Mouse (Mus musculus): ENCODE measurements at regions not wholly inside any gene's neighbourhood (a gene's known extent, or its start where the extent isn't known, plus 50 kb on each side); places are given as distances from the start of the nearest gene placed in this dataset.

DNA sequence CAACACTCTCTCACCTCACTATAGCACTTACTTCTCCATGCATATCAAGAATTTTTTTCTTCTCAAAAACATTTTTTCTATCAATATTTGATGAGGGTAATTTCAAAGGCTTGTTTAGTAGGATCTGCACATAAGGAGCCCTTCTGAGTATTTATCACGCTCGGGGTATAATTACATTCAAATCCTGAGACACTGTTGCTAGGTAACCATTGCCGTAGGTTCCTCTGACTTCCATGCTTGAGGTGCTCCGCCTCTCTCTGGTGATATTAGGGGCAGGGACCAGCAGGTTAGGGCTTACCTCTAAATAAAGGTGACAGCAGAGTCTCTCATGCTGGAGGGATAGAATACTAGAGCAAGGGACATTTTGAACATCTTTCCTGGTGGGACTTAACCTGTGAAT is 54.4 kb upstream of the 9630041A04Rik start:
- DNase-seq (ENCODE audit: low spot score): no peak
- Histone ChIP-seq H3K27ac (no peak overlapping the region), H3K36me3 (no peaks in the 10 kb centered on the region), H3K4me1 (no peaks in the 10 kb centered on the region), H3K27me3 (ENCODE audit: low read depth, poor library complexity, severe bottlenecking) (peaks cover 20% of the 10 kb centered on the region), H3K9me3 (replicated peaks) (no peaks in the 10 kb centered on the region), H3K4me3 (no peak overlapping the region)
- 75% methylated on average over 4 of the region's 4 CpGs for WGBS

DNA sequence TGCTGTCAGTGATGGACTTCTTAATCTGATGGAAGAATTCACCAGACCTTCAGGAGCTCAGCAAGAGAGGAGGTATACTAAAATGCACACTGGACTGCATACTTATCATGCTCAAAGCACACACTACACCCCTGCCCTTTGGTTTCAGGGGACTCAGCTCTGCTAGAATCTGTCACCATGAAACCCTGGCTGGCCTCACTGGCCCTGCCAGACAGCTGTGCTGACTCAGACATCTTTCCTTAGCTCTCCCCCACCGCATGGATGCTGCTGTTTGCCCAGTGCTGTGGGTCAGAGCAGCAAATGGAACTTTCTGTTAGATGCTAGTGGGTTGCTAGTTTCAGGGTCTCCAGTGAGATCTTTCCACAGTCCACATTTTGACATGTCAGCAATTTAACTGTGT is 64.9 kb upstream of the 9630041A04Rik start:
- no peaks in the 10 kb centered on the region for H3K27me3 ChIP-seq (ENCODE audit: low read depth, poor library complexity, severe bottlenecking)
- DNase-seq (ENCODE audit: low spot score): no peak
- no peaks in the 10 kb centered on the region for H3K9me3 ChIP-seq (replicated peaks)
- no peak overlapping the region for H3K4me3 ChIP-seq
- WGBS: 71% methylated on average over 1 of the region's 1 CpGs
- H3K4me1 ChIP-seq: no peaks in the 10 kb centered on the region
- no peak overlapping the region for H3K27ac ChIP-seq
- H3K36me3 ChIP-seq: no peaks in the 10 kb centered on the region

DNA sequence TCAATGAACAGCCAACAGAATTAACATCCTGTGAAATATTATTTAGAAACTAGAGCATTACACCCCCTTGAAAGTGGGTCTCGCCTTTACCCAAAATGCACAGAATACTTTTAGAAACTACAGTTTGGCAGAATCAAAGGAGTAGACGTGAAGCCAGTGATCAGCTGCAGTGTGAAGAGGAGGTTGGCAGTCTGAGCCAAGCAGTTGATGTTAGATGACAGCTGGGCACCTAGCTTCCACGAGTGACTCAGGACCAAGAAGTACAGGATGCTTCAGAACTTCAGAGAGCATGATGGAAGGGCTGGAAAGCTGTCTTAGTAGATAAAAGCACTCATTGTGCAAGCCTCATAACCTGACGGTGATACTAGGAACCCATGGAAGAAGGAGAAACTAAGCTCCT is 65.6 kb upstream of the 9630041A04Rik start:
- H3K27ac ChIP-seq: no peak overlapping the region
- DNase-seq (ENCODE audit: low spot score): no peak

DNA sequence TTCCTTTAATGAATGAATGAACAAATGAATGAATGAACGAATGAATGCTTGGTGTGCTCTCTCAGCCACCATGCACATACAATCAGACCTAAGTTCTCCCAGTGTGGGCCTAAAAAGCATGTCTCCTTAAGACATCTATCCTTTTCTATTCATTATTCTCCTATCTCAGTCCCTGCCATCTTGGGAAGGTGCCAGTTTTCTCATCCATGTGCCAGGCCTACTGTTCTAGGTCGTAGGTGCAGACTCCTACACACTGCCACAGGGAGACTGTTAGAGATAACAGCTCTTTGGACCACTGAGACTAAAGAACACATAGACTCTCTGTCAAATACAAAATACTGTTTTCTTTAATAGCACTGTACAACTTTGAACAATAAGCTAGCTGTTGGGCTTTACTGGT is 66.2 kb upstream of the 9630041A04Rik start:
- WGBS: 70% methylated on average over 2 of the region's 2 CpGs
- Histone ChIP-seq H3K27me3 (ENCODE audit: low read depth, poor library complexity, severe bottlenecking) (no peaks in the 10 kb centered on the region), H3K9me3 (replicated peaks) (no peaks in the 10 kb centered on the region), H3K36me3 (no peaks in the 10 kb centered on the region), H3K27ac (no peak overlapping the region), H3K4me1 (no peaks in the 10 kb centered on the region), H3K4me3 (no peak overlapping the region)
- DNase-seq (ENCODE audit: low spot score): no peak

More for the DNA sequence above, 65.6 kb upstream of the 9630041A04Rik start:
- no peaks in the 10 kb centered on the region for H3K4me1 ChIP-seq
- no peaks in the 10 kb centered on the region for H3K27me3 ChIP-seq (ENCODE audit: low read depth, poor library complexity, severe bottlenecking)
- H3K36me3 ChIP-seq: no peaks in the 10 kb centered on the region
- no peaks in the 10 kb centered on the region for H3K9me3 ChIP-seq (replicated peaks)
- WGBS: 76% methylated on average over 4 of the region's 4 CpGs
- H3K4me3 ChIP-seq: no peak overlapping the region

DNA sequence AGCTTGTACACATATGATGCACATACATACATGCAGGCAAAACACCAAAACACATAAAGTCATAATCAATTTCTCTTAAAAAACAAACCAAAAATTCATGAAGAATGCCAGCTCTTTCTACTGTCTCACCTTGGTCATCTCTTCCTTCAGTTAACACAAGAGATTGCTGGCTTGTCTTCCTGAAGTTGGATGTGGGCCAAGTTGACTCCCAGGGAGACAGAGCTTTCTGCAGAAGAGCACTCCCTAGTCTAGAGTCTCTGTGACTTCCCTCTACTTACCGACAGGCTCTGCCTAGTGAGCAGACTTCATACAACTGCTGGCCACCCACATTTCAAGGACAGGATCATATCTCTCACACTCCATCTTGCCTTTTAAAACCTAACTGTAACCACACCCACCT is 70.7 kb upstream of the 9630041A04Rik start:
- no peaks in the 10 kb centered on the region for H3K36me3 ChIP-seq
- H3K27ac ChIP-seq: no peak overlapping the region
- DNase-seq (ENCODE audit: low spot score): no peak
- H3K4me1 ChIP-seq: no peaks in the 10 kb centered on the region
- WGBS: 88% methylated on average over 1 of the region's 1 CpGs
- no peaks in the 10 kb centered on the region for H3K9me3 ChIP-seq (replicated peaks)
- H3K27me3 ChIP-seq (ENCODE audit: low read depth, poor library complexity, severe bottlenecking): no peaks in the 10 kb centered on the region
- H3K4me3 ChIP-seq: no peak overlapping the region

DNA sequence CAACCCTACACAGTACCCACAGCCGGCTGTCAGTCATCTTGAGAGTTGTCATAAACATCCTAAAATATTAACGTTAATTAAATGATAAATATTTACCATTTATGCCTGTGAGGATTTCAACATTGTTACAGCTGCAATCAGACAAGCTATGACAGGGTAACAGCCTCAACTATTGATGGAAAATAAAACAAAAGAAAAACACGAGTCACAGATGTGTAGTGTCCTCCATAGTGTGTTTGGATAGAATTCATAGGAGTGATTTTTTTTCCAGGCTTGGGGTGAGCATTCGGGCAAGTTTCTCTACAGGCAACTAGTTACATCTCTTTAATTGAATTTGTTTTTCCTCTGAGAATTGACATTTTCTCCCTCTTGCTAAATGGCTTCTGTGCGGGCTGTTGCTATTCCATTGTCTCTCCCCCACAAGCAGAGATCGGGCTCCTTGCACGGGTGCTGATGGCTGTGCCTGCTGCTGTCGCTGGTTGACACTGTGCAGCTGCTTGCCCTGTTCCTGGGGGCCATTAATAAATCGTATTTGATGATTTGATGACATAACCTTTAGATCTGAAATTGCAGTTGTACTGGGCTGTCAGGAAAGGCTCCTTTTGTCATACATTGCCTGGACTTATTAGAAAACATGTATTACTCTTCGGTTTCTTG is 120.6 kb upstream of the 9630041A04Rik start:
- no peak overlapping the region for H3K4me3 ChIP-seq
- no peak overlapping the region for H3K27ac ChIP-seq
- 51% methylated on average over 10 of the region's 10 CpGs for WGBS
- H3K36me3 ChIP-seq: no peaks in the 10 kb centered on the region
- H3K9me3 ChIP-seq (replicated peaks): no peaks in the 10 kb centered on the region
- DNase-seq (ENCODE audit: low spot score): peak; percentile 46
- peaks cover 7% of the 10 kb centered on the region for H3K4me1 ChIP-seq
- peaks cover 41% of the 10 kb centered on the region for H3K27me3 ChIP-seq (ENCODE audit: low read depth, poor library complexity, severe bottlenecking)

DNA sequence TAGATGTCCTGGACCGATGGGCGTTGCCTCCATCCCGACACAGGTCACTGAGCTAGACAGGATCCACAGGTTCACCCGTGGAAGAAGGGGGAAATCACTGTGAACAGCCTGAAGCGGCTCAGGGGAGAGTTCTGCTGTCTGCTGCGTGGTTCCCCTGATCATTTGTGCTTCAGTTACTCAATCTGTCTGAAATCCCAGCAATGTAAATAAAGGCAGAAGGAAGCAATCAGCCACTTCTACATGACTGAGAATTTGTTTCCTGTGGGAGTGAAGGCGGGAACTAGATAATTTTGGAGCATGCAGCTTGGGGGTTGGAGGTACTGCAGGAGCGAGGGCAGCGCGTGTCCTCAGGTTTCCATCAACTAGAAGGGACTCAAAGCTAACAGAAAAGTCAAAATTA is 122.3 kb upstream of the 9630041A04Rik start:
- DNase-seq (ENCODE audit: low spot score): no peak
- WGBS: 76% methylated on average over 10 of the region's 10 CpGs
- Histone ChIP-seq H3K9me3 (replicated peaks) (no peaks in the 10 kb centered on the region), H3K4me1 (peaks cover 8% of the 10 kb centered on the region), H3K27ac (no peak overlapping the region), H3K4me3 (no peak overlapping the region), H3K36me3 (no peaks in the 10 kb centered on the region), H3K27me3 (ENCODE audit: low read depth, poor library complexity, severe bottlenecking) (peaks cover 45% of the 10 kb centered on the region)

DNA sequence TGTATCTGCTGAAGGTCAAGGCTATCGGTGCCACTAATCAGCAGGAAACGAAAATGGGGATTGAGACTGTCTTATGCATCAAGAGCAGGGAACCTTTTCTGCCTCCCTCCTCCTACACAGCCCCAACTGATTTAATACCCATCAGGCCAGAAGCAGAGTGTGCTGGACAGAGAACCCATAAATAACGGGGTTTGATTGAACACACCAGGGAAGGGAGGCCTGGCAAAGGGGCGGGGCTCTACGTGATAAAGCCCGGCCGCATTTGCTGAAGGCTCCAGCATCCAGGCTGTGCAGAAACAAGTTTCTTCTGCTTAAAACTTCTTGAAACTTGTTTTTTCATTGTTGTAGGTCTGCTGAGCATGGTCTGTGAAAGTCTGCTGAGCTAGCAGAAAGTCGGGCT is 127.4 kb upstream of the 9630041A04Rik start:
- DNase-seq (ENCODE audit: low spot score): peak; percentile 37
- H3K9me3 ChIP-seq (replicated peaks): no peaks in the 10 kb centered on the region
- H3K4me3 ChIP-seq: no peak overlapping the region
- H3K27ac ChIP-seq: no peak overlapping the region
- WGBS: 45% methylated on average over 8 of the region's 8 CpGs
- H3K27me3 ChIP-seq (ENCODE audit: low read depth, poor library complexity, severe bottlenecking): peaks cover 28% of the 10 kb centered on the region
- H3K36me3 ChIP-seq: no peaks in the 10 kb centered on the region
- H3K4me1 ChIP-seq: peaks cover 16% of the 10 kb centered on the region

DNA sequence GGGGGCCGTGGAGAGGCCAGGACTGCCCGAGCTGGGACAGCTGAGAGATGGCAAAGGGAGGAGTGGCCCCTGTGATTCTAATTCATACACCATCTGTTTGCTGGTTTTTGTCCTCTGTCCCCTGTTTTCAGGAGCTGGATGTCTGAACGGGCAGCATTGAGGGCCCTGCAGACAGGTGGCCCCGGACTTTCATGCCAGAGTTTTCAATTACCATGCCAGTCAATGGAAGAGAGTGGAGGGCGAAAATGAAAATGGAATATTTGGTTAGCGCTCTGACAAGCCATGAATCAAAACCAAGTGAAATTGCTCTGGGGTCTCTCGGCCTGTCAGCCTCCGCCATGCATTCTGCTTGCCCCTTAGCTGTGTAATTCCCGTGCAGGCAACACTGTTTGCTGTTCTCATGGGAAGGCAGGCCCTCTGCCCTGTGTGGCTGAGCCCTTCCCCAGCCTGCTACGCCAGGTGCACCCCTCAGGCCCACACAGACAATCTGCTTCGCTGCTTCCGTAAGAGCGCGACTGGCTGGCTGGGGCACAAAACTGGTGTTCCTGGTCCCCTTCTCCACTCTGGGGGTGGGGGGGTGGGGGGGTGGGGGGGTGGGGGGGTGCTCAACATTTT is 127.9 kb upstream of the 9630041A04Rik start:
- DNase-seq (ENCODE audit: low spot score): peak; percentile 36

DNA sequence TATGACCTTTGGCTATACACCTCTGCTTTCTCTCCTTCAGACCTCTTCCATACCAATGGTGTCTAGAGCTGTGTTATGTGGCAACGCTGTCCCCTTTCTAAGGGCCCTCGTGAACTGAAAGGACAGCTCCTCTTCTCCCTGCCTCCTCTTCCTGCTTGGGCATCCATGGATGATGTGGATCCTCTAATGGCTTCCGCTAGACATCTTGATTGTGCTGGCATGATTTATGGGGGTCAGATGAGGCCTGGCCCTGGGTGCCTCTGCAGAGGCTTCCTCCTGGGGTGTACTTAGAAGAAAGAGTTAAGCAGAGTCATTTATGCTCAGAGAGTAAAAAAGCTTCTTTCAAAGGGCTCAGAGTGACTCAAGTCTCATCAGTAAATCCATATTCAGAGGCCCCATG is 131.5 kb upstream of the 9630041A04Rik start:
- Histone ChIP-seq H3K4me3 (no peak overlapping the region), H3K4me1 (peaks cover 16% of the 10 kb centered on the region), H3K27ac (no peak overlapping the region), H3K36me3 (no peaks in the 10 kb centered on the region), H3K9me3 (replicated peaks) (no peaks in the 10 kb centered on the region), H3K27me3 (ENCODE audit: low read depth, poor library complexity, severe bottlenecking) (peaks cover 5% of the 10 kb centered on the region; the same call in 1 of the 2 replicates)
- DNase-seq (ENCODE audit: low spot score): no peak
- 35% methylated on average over 3 of the region's 3 CpGs for WGBS

More for the DNA sequence above, 127.9 kb upstream of the 9630041A04Rik start:
- H3K9me3 ChIP-seq (replicated peaks): no peaks in the 10 kb centered on the region
- no peak overlapping the region for H3K4me3 ChIP-seq
- peaks cover 23% of the 10 kb centered on the region for H3K27me3 ChIP-seq (ENCODE audit: low read depth, poor library complexity, severe bottlenecking)
- H3K4me1 ChIP-seq: peaks cover 16% of the 10 kb centered on the region
- H3K27ac ChIP-seq: no peak overlapping the region
- no peaks in the 10 kb centered on the region for H3K36me3 ChIP-seq
- 73% methylated on average over 14 of the region's 14 CpGs for WGBS

DNA sequence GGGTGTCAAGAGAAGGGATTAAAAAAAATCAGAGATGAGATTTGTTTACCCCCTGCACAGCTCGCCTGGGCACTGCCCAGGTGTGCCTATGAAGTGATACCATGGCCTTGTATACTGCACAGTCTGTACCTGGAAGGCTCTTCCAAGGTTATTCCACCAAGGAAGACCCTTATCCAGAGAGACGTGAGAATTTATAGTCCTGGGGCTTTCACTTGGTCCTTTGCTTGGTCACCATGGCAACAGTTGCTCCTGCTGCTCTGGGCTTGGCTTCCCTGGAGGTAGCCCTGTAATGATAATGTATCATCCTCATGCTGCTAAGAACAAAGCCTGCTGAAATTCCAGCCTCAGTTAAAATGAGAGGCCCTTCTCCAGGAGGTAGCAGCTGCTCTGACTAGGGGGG is 143.7 kb upstream of the 9630041A04Rik start:
- Histone ChIP-seq H3K27me3 (ENCODE audit: low read depth, poor library complexity, severe bottlenecking) (no peaks in the 10 kb centered on the region), H3K27ac (no peak overlapping the region), H3K36me3 (no peaks in the 10 kb centered on the region), H3K4me1 (no peaks in the 10 kb centered on the region), H3K4me3 (no peak overlapping the region), H3K9me3 (replicated peaks) (no peaks in the 10 kb centered on the region)
- DNase-seq (ENCODE audit: low spot score): no peak
- WGBS: 29% methylated on average over 2 of the region's 2 CpGs

DNA sequence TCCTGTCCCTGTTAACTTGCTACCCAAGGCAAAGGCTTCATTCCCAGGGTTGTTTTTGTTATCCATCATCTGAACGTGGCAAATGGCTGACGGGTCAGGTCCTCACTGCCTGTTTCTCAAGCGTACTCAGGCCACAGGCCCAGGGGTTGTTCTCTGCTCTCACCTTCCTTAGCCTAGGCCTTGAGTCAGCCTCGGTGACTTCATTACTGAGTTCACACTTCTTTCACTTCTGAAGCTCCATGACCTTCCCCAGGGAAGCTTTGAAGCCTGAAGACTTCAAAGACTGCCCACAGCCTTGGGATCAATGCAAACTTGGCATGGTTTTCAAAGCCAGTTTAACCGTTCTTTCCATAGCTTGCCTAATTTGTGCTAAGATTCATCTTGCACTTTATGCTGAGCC is 145.3 kb upstream of the 9630041A04Rik start:
- no peaks in the 10 kb centered on the region for H3K9me3 ChIP-seq (replicated peaks)
- H3K27me3 ChIP-seq (ENCODE audit: low read depth, poor library complexity, severe bottlenecking): no peaks in the 10 kb centered on the region
- DNase-seq (ENCODE audit: low spot score): no peak
- no peak overlapping the region for H3K4me3 ChIP-seq
- H3K27ac ChIP-seq: no peak overlapping the region
- H3K36me3 ChIP-seq: no peaks in the 10 kb centered on the region
- 40% methylated on average over 5 of the region's 5 CpGs for WGBS
- H3K4me1 ChIP-seq: no peaks in the 10 kb centered on the region

DNA sequence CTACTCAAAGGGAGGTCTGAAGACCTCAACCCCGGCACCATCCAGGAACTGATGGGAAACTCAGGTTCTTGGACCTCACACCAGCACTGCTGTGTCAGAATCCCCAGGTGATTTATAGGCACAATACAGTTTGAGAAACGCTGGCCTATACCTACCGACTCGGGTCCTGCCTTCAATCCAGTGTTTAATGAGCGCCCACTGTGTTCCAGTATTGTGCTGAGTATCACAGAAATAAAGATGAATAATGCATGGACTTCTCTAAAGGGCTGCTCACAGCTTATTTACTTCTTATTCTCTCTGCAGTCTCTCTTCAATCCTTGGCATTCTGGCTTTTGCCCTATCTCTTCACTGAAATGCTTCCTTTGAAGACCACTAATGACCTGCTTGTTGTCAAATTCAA is 146.8 kb upstream of the 9630041A04Rik start:
- H3K36me3 ChIP-seq: no peaks in the 10 kb centered on the region
- WGBS: 70% methylated on average over 5 of the region's 5 CpGs

More for the DNA sequence above, 146.8 kb upstream of the 9630041A04Rik start:
- Histone ChIP-seq H3K27me3 (ENCODE audit: low read depth, poor library complexity, severe bottlenecking) (no peaks in the 10 kb centered on the region), H3K4me1 (no peaks in the 10 kb centered on the region), H3K4me3 (no peak overlapping the region), H3K9me3 (replicated peaks) (no peaks in the 10 kb centered on the region), H3K27ac (no peak overlapping the region)
- no peak for DNase-seq (ENCODE audit: low spot score)
